Mouse (Mus musculus) common myeloid progenitor, adult 5-6 weeks (primary cell): ENCODE measurements around the gene Fam81a. TPM values are rescaled to one million over a fixed set of nuclear protein-coding genes. Genes with fewer than 3 reads are reported as not detected.

Source experiments
- ATAC-seq: replicated peaks from 2 replicates; pipeline ENCODE4 v1.8.0; 2016; ENCODE audit warnings: low read depth, mild to moderate bottlenecking, moderate TSS enrichment, inconsistent platforms; ENCODE audit not compliant: poor library complexity, severe bottlenecking
- total RNA-seq: library from RNA; stranded (forward); fragments of 200-1000, 187-1606 nt; gene quantifications from 2 replicates; pipeline ENCODE4 v1.2.3, GENCODE M21; 2017

Gene Fam81a
- total RNA-seq = not detected in 2 replicates

- no peak for ATAC-seq
These were observed at the start of gene Fam81a for GRCm38 (mm10) chr9:70142460-70142859. Fam81a (minus strand) TSS chr9:70142560.

GRCm38 (mm10) chr9:70182639-70183038, 40.3 kb upstream of the Fam81a start:
- 0 out of 2 replicates have a peak, but pooled peaks have one; percentile 15 for ATAC-seq

- ATAC-seq = no peak
These were observed 39.4 kb upstream of the Fam81a start for GRCm38 (mm10) chr9:70181719-70182118.

- ATAC-seq = no peak
These were observed 33.9 kb upstream of the Fam81a start for GRCm38 (mm10) chr9:70176291-70176690.

GRCm38 (mm10) chr9:70174896-70175295, 32.5 kb upstream of the Fam81a start:
- no peak for ATAC-seq

GRCm38 (mm10) chr9:70174291-70174848, 32.0 kb upstream of the Fam81a start:
- no peak for ATAC-seq

GRCm38 (mm10) chr9:70168973-70169372, 26.6 kb upstream of the Fam81a start:
- no peak for ATAC-seq

- no peak for ATAC-seq
These were observed 17.7 kb upstream of the Fam81a start for GRCm38 (mm10) chr9:70160071-70160470.

- ATAC-seq = no peak
These were observed 5.3 kb upstream of the Fam81a start for GRCm38 (mm10) chr9:70147618-70148017.

- ATAC-seq = no peak
These were observed 3.1 kb upstream of the Fam81a start for GRCm38 (mm10) chr9:70145426-70145825.

GRCm38 (mm10) chr9:70143326-70143725, 966 bp upstream of the Fam81a start:
- no peak for ATAC-seq

- ATAC-seq = no peak
These were observed 454 bp downstream of the Fam81a start for GRCm38 (mm10) chr9:70141885-70142326.

- ATAC-seq = peak; percentile 25; the same call in 1 of the 2 replicates
These were observed 1.2 kb downstream of the Fam81a start for GRCm38 (mm10) chr9:70140871-70141796.

- ATAC-seq = no peak
These were observed 2.0 kb downstream of the Fam81a start for GRCm38 (mm10) chr9:70140340-70140739.

- no peak for ATAC-seq
These were observed 3.0 kb downstream of the Fam81a start for GRCm38 (mm10) chr9:70139331-70139885.

- ATAC-seq = no peak
These were observed 3.8 kb downstream of the Fam81a start for GRCm38 (mm10) chr9:70138511-70138910.

- ATAC-seq = no peak
These were observed 4.4 kb downstream of the Fam81a start for GRCm38 (mm10) chr9:70137991-70138390.

- ATAC-seq = no peak
These were observed 7.2 kb downstream of the Fam81a start for GRCm38 (mm10) chr9:70135186-70135585.

- no peak for ATAC-seq
These were observed 7.6 kb downstream of the Fam81a start for GRCm38 (mm10) chr9:70134716-70135115.

GRCm38 (mm10) chr9:70134215-70134614, 8.1 kb downstream of the Fam81a start:
- no peak for ATAC-seq

- no peak for ATAC-seq
These were observed 11.6 kb downstream of the Fam81a start for GRCm38 (mm10) chr9:70130786-70131185.
